Mouse (Mus musculus): ENCODE measurements around the gene Pld1. TPM values are rescaled to one million over a fixed set of nuclear protein-coding genes. Genes with fewer than 3 reads are reported as not detected.
A peak's percentile ranks its signal among the peaks of the same experiment; 100 is the strongest.

Gene Pld1
- polyA plus RNA-seq, 1 experiment from 2014 or later = 4.4 TPM

DNA sequence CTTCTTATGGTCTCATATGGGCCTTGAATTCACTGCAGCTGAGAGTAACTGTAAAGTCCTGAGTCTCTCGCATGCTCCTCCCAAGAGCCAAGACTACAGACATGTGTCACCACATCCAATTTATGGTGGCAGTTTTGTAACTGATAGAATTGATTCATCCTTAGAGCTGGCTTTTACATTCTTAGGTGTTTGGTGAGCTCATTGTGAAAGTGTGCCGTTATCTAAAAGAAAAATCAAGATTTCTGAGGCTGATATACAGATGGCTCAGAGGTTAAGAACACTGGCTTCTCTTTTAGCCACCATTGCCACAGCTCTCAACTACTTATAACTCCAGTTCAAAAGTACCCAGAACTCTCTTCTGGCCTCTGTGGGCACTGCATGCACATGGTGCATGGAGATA, 12.2 kb downstream of the Pld1 start:
- Histone ChIP-seq H3K4me2 (no peak overlapping the region), H3K27ac (no peak overlapping the region), H3K36me3 (no peaks in the 10 kb centered on the region), H3K9me3 (no peaks in the 10 kb centered on the region), H3K27me3 (no peaks in the 10 kb centered on the region), H3K4me3 (no peak overlapping the region), H3K9ac (no peak overlapping the region), H3K4me1 (replicated peaks) (no peaks in the 10 kb centered on the region)
- no peak for ATAC-seq (ENCODE audit: low FRiP score)
- 89% methylated on average over 2 of the region's 2 CpGs for WGBS

DNA sequence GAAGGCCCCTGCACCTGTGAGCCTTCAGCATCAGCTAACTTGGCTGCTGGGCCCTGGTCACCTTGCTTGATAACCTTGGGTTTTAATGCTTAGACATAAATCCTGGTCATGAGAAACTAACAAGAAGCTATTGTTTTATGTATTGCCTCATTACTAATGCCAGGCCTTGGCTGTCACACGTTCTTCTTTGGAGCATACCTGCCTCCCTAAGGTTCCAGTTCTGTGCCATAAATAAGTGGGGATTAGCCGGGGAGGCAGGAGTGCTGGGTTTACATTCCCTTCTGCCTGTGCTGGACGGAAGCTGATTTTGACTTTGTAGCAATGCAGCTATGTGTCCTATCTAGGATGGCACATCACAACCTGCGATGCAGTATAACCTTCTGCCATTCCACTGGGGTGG, 13.2 kb downstream of the Pld1 start:
- WGBS = 87% methylated on average over 4 of the region's 4 CpGs
- Histone ChIP-seq H3K27ac (no peak overlapping the region), H3K36me3 (no peaks in the 10 kb centered on the region), H3K27me3 (no peaks in the 10 kb centered on the region), H3K9ac (no peak overlapping the region), H3K9me3 (no peaks in the 10 kb centered on the region), H3K4me3 (no peak overlapping the region), H3K4me1 (replicated peaks) (no peaks in the 10 kb centered on the region), H3K4me2 (no peak overlapping the region)
- ATAC-seq (ENCODE audit: low FRiP score) = no peak

DNA sequence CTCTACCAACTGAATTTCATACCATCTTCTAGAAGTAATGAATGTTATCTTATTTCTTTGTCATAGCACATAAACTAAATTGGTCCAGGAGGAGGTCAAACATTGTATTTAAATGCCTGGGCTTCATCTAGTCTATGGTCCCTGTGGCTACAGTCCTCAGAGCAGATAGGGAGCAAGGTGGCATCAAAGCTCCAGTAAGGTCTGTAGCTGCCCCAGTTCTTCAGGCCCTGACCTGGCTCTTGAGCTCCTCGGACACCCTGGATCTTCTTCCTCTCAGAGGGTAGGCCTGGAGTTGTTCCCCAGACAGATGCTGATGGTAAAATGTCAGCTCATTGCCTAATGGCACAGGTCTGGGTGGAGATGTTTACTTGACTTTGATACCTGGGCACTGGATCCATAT, 17.5 kb downstream of the Pld1 start:
- Histone ChIP-seq H3K36me3 (no peaks in the 10 kb centered on the region), H3K9ac (no peak overlapping the region), H3K4me3 (no peak overlapping the region), H3K27ac (no peak overlapping the region), H3K4me1 (replicated peaks) (no peaks in the 10 kb centered on the region), H3K4me2 (no peak overlapping the region), H3K9me3 (no peaks in the 10 kb centered on the region), H3K27me3 (no peaks in the 10 kb centered on the region)
- no peak for ATAC-seq (ENCODE audit: low FRiP score)
- WGBS = 96% methylated on average over 1 of the region's 1 CpGs

DNA sequence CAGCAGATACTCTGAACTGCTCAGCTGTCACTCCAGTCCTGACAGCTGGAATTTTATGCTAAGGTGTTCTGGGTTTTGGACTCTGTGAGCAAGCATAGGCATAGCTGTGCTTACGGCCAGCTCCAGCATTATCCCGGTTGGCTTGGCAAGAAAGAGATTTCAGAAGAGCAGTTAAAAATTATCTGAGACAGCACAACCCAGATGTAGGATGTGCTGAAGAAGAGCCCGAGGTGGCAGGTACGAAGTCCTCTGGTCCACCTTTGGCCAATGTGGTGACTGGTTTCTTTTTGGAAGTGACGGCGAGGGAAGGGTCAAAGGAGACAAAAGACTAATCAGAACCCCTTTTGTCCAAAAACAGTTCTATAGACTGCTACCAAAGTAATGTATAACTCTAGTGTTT, 20.7 kb downstream of the Pld1 start:
- Histone ChIP-seq H3K9me3 (no peaks in the 10 kb centered on the region), H3K4me2 (no peak overlapping the region), H3K27me3 (no peaks in the 10 kb centered on the region), H3K27ac (no peak overlapping the region), H3K4me3 (no peak overlapping the region), H3K4me1 (replicated peaks) (peaks cover 10% of the 10 kb centered on the region), H3K9ac (no peak overlapping the region), H3K36me3 (no peaks in the 10 kb centered on the region)
- ATAC-seq (ENCODE audit: low FRiP score) = no peak
- WGBS = 89% methylated on average over 6 of the region's 6 CpGs

DNA sequence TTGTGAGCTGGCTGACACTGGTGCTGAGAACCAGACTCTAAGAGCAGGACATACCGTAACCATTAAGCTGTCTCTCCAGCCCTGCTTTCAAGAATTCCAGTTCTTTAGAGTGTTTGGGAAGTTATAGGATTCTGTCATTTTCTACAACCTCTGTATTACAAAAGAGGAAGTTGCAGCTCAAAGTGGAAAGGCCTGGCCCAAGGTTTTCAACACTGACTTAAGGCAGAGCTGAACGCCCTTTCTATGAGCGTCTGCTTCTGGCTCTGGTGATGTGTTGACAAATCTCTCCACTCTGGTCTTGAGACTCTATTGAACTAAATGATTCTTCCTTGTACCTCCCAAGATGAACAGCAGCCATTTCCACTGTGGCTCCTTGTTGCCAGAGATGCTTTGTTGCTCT, 22.7 kb downstream of the Pld1 start:
- Histone ChIP-seq H3K4me3 (no peak overlapping the region), H3K27ac (no peak overlapping the region), H3K9me3 (no peaks in the 10 kb centered on the region), H3K4me1 (replicated peaks) (peaks cover 13% of the 10 kb centered on the region), H3K36me3 (no peaks in the 10 kb centered on the region), H3K27me3 (no peaks in the 10 kb centered on the region), H3K4me2 (no peak overlapping the region), H3K9ac (no peak overlapping the region)
- no peak for ATAC-seq (ENCODE audit: low FRiP score)
- WGBS = 96% methylated on average over 3 of the region's 3 CpGs

DNA sequence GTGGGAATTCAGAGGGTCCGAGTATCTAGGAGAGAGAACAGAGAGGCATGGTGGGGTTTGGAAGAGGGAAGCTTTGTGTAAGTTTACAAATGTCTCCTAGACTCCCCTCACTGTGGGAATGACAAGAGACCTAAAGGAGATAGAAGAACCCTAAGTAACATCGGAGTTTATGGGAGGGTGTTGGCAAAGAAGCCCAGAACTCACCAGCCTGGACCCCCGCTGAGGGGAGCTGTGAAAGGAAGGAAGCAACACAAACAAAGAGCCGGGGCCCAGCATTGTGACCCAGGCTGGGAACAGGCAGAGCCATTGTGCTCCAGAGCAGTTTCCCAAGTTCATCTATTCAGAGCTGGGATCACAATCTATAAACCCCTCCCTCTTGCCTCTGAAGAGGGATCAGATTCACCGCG, 25.3 kb downstream of the Pld1 start:
- ATAC-seq (ENCODE audit: low FRiP score) = peak; percentile 65; the same call in 1 of the 2 replicates
- Histone ChIP-seq H3K9me3 (no peaks in the 10 kb centered on the region), H3K9ac (no peak overlapping the region), H3K4me1 (replicated peaks) (peaks cover 13% of the 10 kb centered on the region), H3K27ac (peak overlapping the region; percentile 31; the same call in 1 of the 2 replicates), H3K36me3 (no peaks in the 10 kb centered on the region), H3K4me3 (no peak overlapping the region), H3K27me3 (no peaks in the 10 kb centered on the region), H3K4me2 (no peak overlapping the region)
- 12% methylated on average over 6 of the region's 6 CpGs for WGBS

DNA sequence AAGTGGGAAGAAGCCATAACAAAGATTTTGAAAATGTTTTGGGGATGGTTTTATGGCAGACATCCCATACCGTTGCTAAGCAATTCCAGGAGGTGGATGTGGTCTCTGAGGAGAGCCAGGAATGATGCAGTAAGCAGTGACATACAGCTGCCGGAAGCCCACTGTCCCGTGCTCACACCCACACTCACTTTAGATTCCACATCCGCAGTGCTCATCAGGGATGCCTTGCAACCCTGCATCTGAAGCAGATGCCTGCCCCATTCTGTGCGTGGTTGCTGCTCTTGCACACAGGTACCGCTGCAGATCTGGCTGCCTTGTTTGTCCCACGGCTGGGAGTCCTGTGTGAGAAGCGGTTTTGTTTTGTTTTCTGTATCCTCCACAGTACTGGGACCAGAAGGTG, 30.2 kb downstream of the Pld1 start:
- H3K27me3 ChIP-seq = no peaks in the 10 kb centered on the region
- H3K9me3 ChIP-seq = no peaks in the 10 kb centered on the region
- no peak overlapping the region for H3K4me2 ChIP-seq
- no peak overlapping the region for H3K4me3 ChIP-seq
- no peaks in the 10 kb centered on the region for H3K36me3 ChIP-seq
- H3K9ac ChIP-seq = no peak overlapping the region
- no peak overlapping the region for H3K27ac ChIP-seq
- ATAC-seq (ENCODE audit: low FRiP score) = no peak
- WGBS = 88% methylated on average over 8 of the region's 8 CpGs
- peaks cover 8% of the 10 kb centered on the region for H3K4me1 ChIP-seq (replicated peaks)

DNA sequence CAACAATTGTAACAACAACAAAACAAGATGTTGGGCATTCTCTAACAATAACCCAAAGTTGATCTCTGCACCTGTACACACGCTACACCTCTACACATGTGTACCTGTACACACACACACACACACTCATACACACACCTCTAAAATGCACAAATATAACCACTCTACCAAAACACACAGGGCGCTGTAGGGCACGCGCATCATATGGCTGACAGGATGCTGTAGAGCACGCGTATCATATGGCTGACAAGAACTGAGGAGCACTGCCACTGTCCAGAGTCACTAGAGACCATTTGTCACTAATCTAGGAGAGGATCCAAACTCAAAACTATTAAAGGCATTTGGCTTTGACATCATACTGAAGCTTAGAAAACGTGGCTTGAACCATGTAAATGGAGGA, 35.4 kb downstream of the Pld1 start:
- no peak for ATAC-seq (ENCODE audit: low FRiP score)

DNA sequence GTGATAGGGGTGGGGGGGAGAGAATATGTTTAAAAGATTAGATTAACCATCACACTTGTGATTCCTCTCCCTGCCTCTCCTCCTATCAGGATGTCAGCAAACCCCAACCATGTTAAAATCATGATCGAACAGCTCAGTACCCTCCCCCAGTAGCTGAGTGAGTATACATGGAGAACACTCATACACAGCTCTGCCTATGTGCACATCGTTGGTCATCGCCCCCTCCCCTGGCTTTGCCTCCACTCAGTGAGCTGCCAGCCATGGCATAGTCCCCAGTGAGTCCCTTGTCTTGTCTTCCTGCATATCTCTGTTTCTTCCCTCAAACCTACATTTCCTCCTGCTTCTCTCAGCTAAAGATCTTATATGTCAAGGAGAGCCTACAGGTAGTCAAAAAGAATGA, 36.5 kb downstream of the Pld1 start:
- Histone ChIP-seq H3K4me2 (no peak overlapping the region), H3K27me3 (no peaks in the 10 kb centered on the region), H3K27ac (no peak overlapping the region), H3K4me1 (replicated peaks) (peaks cover 5% of the 10 kb centered on the region; the same call in 1 of the 2 replicates), H3K9ac (no peak overlapping the region), H3K9me3 (no peaks in the 10 kb centered on the region), H3K4me3 (no peak overlapping the region), H3K36me3 (no peaks in the 10 kb centered on the region)
- WGBS = 97% methylated on average over 3 of the region's 3 CpGs
- ATAC-seq (ENCODE audit: low FRiP score) = no peak

More for the DNA sequence above, 35.4 kb downstream of the Pld1 start:
- Histone ChIP-seq H3K4me2 (no peak overlapping the region), H3K27me3 (no peaks in the 10 kb centered on the region), H3K36me3 (no peaks in the 10 kb centered on the region), H3K4me1 (replicated peaks) (peaks cover 5% of the 10 kb centered on the region; the same call in 1 of the 2 replicates), H3K9me3 (no peaks in the 10 kb centered on the region), H3K4me3 (no peak overlapping the region), H3K9ac (no peak overlapping the region), H3K27ac (no peak overlapping the region)
- WGBS = 88% methylated on average over 7 of the region's 7 CpGs

DNA sequence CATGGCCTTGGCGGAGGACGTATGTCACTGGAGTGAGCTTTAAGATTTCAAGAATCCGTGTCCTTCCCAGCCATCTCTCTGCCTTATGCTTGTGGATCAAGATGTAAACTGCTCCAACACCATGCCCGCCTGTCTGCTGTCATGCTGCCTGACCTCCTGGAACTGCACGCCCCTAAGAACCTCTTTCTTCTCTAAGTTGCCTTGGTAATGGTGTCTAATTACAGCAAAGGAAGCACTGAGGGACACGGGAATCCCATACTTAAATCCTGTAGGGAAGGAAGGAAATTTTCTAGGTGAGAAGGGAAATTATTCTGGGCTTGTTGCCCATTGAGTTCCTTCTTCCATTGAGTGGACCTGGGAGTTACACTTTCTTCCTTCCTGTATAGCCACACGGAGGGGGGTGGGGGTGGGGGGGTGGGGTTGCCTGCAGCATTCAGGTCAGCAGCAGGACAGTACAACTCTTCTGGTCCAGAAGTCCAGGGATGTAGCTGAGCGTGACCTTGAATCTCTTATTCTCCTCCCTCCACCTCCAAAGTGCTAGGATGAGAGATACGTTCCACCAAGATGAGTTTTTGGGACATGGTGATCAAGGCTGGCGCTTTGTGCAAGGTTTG, 38.5 kb downstream of the Pld1 start:
- Histone ChIP-seq H3K27ac (no peak overlapping the region), H3K4me2 (no peak overlapping the region), H3K36me3 (no peaks in the 10 kb centered on the region), H3K4me1 (replicated peaks) (peaks cover 5% of the 10 kb centered on the region; the same call in 1 of the 2 replicates), H3K4me3 (no peak overlapping the region), H3K9me3 (no peaks in the 10 kb centered on the region), H3K9ac (no peak overlapping the region), H3K27me3 (no peaks in the 10 kb centered on the region)
- WGBS = 78% methylated on average over 10 of the region's 10 CpGs
- no peak for ATAC-seq (ENCODE audit: low FRiP score)

DNA sequence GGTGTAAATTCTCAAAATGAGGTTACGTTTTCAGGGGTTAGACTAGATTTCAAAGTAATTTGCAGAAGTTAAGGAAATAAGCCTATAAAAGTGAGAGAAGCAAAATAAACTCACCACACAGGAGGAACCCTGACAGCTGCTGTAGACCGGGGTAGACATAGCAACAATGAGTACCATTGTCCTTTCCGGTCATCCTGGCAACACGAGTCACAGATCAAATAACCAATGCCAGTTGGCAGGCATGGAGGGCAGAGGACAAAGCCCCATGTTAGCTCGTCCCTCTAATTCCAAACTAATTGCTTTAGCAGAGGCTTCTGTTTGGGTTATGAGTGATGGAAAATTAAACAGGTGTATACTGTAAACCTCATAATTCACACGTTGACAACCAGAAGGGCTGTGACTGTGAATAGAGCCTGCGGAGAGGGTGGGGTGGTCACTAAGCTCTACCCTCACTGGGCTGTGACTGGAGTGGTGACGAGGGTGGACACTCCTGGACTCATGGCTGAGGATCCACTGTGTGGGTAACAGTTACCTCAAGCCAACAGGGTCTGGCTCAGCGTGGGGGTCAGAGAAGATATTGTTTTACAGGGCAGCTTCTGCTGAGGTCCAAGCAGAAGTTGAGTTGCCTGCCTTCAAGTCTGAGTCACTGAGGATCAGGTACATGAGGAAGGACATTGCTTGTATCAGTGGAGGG, 39.7 kb downstream of the Pld1 start:
- Histone ChIP-seq H3K4me2 (no peak overlapping the region), H3K9me3 (no peaks in the 10 kb centered on the region), H3K27ac (no peak overlapping the region), H3K36me3 (no peaks in the 10 kb centered on the region), H3K4me3 (no peak overlapping the region), H3K4me1 (replicated peaks) (peaks cover 5% of the 10 kb centered on the region; the same call in 1 of the 2 replicates), H3K9ac (no peak overlapping the region), H3K27me3 (no peaks in the 10 kb centered on the region)
- no peak for ATAC-seq (ENCODE audit: low FRiP score)
- 62% methylated on average over 9 of the region's 9 CpGs for WGBS

DNA sequence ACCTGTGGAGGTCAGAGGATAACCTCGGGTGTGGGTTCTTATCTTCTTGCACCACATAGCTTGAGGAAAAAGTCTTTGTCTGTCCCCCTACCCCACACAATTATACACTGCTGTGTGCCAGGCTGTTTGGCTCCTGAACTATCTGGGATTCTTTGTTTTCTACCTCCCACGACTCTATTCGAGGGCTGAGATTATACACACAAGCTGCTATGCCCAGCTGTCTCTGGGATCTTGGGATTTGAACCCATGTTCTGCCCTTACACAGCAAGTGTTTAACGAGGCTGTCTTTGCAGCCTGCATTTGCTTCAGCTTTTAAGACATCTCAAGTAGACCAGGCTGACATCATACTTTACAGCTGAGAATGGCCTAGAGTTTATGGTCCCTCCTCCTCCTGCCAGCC, 43.1 kb downstream of the Pld1 start:
- 72% methylated on average over 4 of the region's 4 CpGs for WGBS
- no peak for ATAC-seq (ENCODE audit: low FRiP score)
- no peak overlapping the region for H3K4me2 ChIP-seq
- no peaks in the 10 kb centered on the region for H3K9me3 ChIP-seq
- H3K9ac ChIP-seq = no peak overlapping the region
- no peaks in the 10 kb centered on the region for H3K36me3 ChIP-seq
- no peak overlapping the region for H3K4me3 ChIP-seq
- H3K27ac ChIP-seq = no peak overlapping the region
- no peaks in the 10 kb centered on the region for H3K27me3 ChIP-seq
- H3K4me1 ChIP-seq (replicated peaks) = peaks cover 14% of the 10 kb centered on the region; the same call in 1 of the 2 replicates

DNA sequence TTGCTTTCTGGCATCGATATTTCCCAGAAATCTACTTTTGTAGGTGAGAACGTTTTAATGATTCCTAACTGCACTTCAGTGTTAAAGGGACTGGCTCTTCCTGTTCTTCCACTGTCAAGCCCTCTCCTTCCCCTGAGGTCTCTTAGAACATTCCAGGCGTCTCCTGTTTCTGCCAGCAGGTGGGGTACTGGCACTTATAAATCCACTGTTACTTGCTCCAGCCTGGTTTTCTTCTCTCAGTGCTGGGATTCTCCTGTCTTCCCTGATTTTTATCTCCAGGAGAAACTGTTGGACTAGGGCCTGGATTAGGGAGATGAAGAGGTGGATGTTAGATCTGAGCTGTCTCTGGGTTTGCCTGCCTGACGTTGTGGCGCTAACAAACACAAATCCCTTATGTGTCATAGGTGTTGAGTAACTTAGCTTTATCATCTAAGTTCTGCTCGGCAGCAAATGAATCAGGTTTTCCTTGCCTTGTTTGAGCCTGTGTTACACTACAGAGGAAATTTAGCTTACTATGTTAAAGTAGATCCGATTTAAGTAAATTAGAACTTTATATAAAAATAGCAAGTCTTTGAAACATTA, 44.0 kb downstream of the Pld1 start:
- no peaks in the 10 kb centered on the region for H3K27me3 ChIP-seq
- H3K9ac ChIP-seq = no peak overlapping the region
- WGBS = 48% methylated on average over 7 of the region's 7 CpGs
- H3K4me2 ChIP-seq = no peak overlapping the region
- no peaks in the 10 kb centered on the region for H3K36me3 ChIP-seq
- H3K4me1 ChIP-seq (replicated peaks) = peaks cover 14% of the 10 kb centered on the region; the same call in 1 of the 2 replicates
- H3K27ac ChIP-seq = no peak overlapping the region
- peak; percentile 64; the same call in 1 of the 2 replicates for ATAC-seq (ENCODE audit: low FRiP score)
- no peaks in the 10 kb centered on the region for H3K9me3 ChIP-seq
- no peak overlapping the region for H3K4me3 ChIP-seq

Data from hindbrain, embryonic 13.5 days (tissue).